Mouse (Mus musculus) ES-E14 (cell line): ENCODE measurements around the gene Acp7.
"Not testable (repeated sequence)": the region's sequence is repeated elsewhere in the genome, so short reads cannot be mapped to it uniquely, and the experiment has no call there.

Experiments used
- CHD2 ChIP-seq: IDR thresholded peaks from 2 replicates; pipeline ENCODE4 v1.6.1; 2014; ENCODE audit warnings: mild to moderate bottlenecking, low read depth, low read length, inconsistent platforms
- HCFC1 ChIP-seq: IDR thresholded peaks from 2 replicates; pipeline ENCODE4 v1.6.1; 2012; ENCODE audit warnings: low read length, inconsistent platforms, borderline replicate concordance; ENCODE audit not compliant: insufficient read depth
- ZNF384 ChIP-seq: IDR thresholded peaks from 2 replicates; pipeline ENCODE4 v1.6.1; 2012; ENCODE audit warnings: low read depth, low read length, inconsistent platforms

GRCm38 (mm10) chr7:28672786-28673185 is 41.7 kb upstream of the Acp7 start:
- not testable (repeated sequence) for TF ChIP-seq ZNF384, HCFC1, CHD2
